Mouse (Mus musculus) frontal cortex, postnatal 25 days (tissue): ENCODE results near the gene Amy2a2.
"Not testable (repeated sequence)": the region's sequence is repeated elsewhere in the genome, so short reads cannot be mapped to it uniquely, and the experiment has no call there.

ENCODE experiments used
- DNase-seq, 2 experiments: peaks; one replicate each; pipeline ENCODE4 v3.0.0; 2022; ENCODE audit warnings: low spot score in 2 of 2

The Amy2a2 gene

DNA sequence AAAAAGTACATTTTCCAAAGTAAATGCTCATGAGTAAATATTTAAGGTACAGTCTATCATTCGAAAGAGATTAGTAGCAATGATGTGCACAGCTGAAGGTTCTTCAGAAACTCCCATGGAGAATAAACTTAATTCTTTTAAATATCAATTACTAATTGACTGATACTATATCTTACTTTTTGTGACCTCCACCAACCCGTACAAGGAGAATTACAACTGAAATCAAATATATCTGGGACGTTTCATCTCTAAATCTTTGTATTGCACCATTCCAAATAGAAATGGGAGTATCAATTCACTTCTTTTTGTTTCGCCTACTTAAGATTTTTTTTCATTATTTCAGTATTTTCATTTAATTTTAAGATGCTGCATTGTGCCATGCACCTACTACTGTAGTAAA, at the start of gene Amy2a2:
Gene Amy2a2 (minus strand): TSS at position 101 of the 400 bp plus-strand sequence.
- DNase-seq: not testable (repeated sequence)

- not testable (repeated sequence) for DNase-seq
Observed at GRCm38 (mm10) chr3:113345484-113345883, 11.0 kb downstream of the Amy2a2 start.

GRCm38 (mm10) chr3:113323952-113324351, 32.5 kb downstream of the Amy2a2 start, which contains the start of gene Amy2a3:
Amy2a3 (minus strand) TSS chr3:113324052.
- not testable (repeated sequence) for DNase-seq

DNA sequence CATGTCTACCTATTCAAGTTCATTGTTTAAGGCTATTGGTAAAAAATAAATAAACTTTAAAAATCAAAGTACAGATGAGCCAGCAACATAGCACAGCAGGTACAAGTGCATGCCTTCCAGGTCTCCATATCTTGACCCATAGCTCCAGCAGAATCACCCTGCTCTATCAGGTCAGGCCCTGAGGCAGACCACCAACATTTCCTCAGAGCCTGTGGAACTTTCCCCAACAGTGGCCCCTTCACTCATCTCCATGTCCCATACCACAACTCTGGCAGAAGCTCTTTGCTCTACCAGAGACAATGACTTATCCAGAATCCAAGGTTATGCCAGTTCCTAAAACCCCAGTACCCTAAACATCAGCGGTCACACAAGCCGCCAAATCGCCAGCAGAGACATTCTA, 43.5 kb downstream of the Amy2a2 start:
- DNase-seq: not testable (repeated sequence)
